Mouse (Mus musculus) ovary, adult 18-20 months (tissue): ENCODE measurements around the gene Bicdl1.

ENCODE experiments used
- DNase-seq: peaks from one replicate; pipeline ENCODE4 v3.0.0; 2022; ENCODE audit warnings: low spot score, mixed read lengths

Bicdl1 gene

GRCm38 (mm10) chr5:115667894-115668293, 63.5 kb downstream of the Bicdl1 start:
- DNase-seq = no peak

- DNase-seq = no peak
Measured at GRCm38 (mm10) chr5:115667210-115667609, 64.2 kb downstream of the Bicdl1 start.

GRCm38 (mm10) chr5:115666366-115667065, 64.9 kb downstream of the Bicdl1 start:
- no peak for DNase-seq

GRCm38 (mm10) chr5:115662658-115663057, 68.8 kb downstream of the Bicdl1 start:
- DNase-seq = no peak

GRCm38 (mm10) chr5:115658352-115658751, 73.1 kb downstream of the Bicdl1 start:
- no peak for DNase-seq

- no peak for DNase-seq
Measured at GRCm38 (mm10) chr5:115657234-115657633, 74.2 kb downstream of the Bicdl1 start.

GRCm38 (mm10) chr5:115656677-115657076, 74.7 kb downstream of the Bicdl1 start:
- no peak for DNase-seq

GRCm38 (mm10) chr5:115653776-115654175, 77.6 kb downstream of the Bicdl1 start:
- DNase-seq = no peak

- DNase-seq = peak; percentile 99
Measured at GRCm38 (mm10) chr5:115652681-115653575, 78.5 kb downstream of the Bicdl1 start.

- DNase-seq = no peak
Measured at GRCm38 (mm10) chr5:115651821-115652220, 79.6 kb downstream of the Bicdl1 start.

GRCm38 (mm10) chr5:115650885-115651284, 80.5 kb downstream of the Bicdl1 start:
- no peak for DNase-seq

GRCm38 (mm10) chr5:115649699-115650098, 81.7 kb downstream of the Bicdl1 start:
- no peak for DNase-seq

GRCm38 (mm10) chr5:115648876-115649275, 82.5 kb downstream of the Bicdl1 start:
- no peak for DNase-seq

- DNase-seq = no peak
Measured at GRCm38 (mm10) chr5:115644192-115644591, 87.2 kb downstream of the Bicdl1 start.

GRCm38 (mm10) chr5:115635536-115635935, 95.9 kb downstream of the Bicdl1 start:
- no peak for DNase-seq

- no peak for DNase-seq
Measured at GRCm38 (mm10) chr5:115634046-115634445, 97.4 kb downstream of the Bicdl1 start.

- no peak for DNase-seq
Measured at GRCm38 (mm10) chr5:115633060-115633459, 98.4 kb downstream of the Bicdl1 start.

- no peak for DNase-seq
Measured at GRCm38 (mm10) chr5:115632358-115632714, 99.1 kb downstream of the Bicdl1 start.

GRCm38 (mm10) chr5:115631505-115632357, 99.7 kb downstream of the Bicdl1 start, which contains the start of gene Rab35:
Gene Rab35, plus strand, starts transcription at chr5:115631908.
- DNase-seq = peak; percentile 95

GRCm38 (mm10) chr5:115630291-115630690, 101.1 kb downstream of the Bicdl1 start:
- DNase-seq = no peak

- DNase-seq = no peak
Measured at GRCm38 (mm10) chr5:115629672-115630071, 101.7 kb downstream of the Bicdl1 start.

- DNase-seq = no peak
Measured at GRCm38 (mm10) chr5:115628083-115628482, 103.3 kb downstream of the Bicdl1 start.
